Mouse (Mus musculus) ES-Bruce4 (cell line): ENCODE measurements around the gene Atxn2l.

Source experiments
- CTCF ChIP-seq: IDR thresholded peaks from one replicate; pipeline ENCODE4 v1.8.1; 2011; ENCODE audit warnings: low read depth, low read length
- EP300 ChIP-seq: IDR thresholded peaks from 2 replicates; pipeline ENCODE4 v1.6.1; 2011; ENCODE audit warnings: low read depth, low read length; ENCODE audit not compliant: insufficient read depth
- POLR2A ChIP-seq: IDR thresholded peaks from one replicate; pipeline ENCODE4 v1.8.1; 2011; ENCODE audit warnings: low read length; ENCODE audit not compliant: insufficient read depth

DNA sequence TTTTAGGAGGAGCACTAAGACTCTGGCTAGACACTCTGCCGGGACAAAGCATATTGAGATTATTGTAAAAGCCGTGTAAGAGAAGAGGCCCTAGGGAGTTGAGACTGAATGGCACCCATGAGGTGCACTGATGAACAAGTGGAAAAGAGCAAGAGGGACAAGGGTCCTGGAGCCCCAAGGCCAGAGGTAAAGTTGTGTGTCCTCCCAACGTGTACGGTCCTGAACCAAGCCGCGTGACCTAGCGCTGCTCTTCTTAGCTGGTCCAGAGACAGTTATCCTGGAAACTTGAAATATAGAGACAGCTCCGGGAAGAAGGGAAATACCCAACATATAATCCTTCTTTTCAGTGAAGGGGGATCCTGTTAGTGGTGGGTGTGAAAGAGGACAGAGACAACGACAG lies 33.2 kb upstream of the Atxn2l start:
- TF ChIP-seq EP300 = no peak
- TF ChIP-seq POLR2A = no peak
- no peak for TF ChIP-seq CTCF
